Mouse (Mus musculus): Measurements from ENCODE around the gene Strbp.
A peak's percentile ranks its signal among the peaks of the same experiment; 100 is the strongest.
"Not testable (repeated sequence)": the region's sequence is repeated elsewhere in the genome, so short reads cannot be mapped to it uniquely, and the experiment has no call there.

Strbp gene

GRCm38 (mm10) chr2:37519286-37519640, 184.4 kb downstream of the Strbp start:
- no peak for DNase-seq (ENCODE audit: low spot score in 2 of 2)

- no peak for DNase-seq (ENCODE audit: low spot score in 2 of 2)
These were observed 184.9 kb downstream of the Strbp start for GRCm38 (mm10) chr2:37518561-37519285.

GRCm38 (mm10) chr2:37516922-37517462, 186.7 kb downstream of the Strbp start:
- DNase-seq (ENCODE audit: low spot score in 2 of 2), result no peak

DNA sequence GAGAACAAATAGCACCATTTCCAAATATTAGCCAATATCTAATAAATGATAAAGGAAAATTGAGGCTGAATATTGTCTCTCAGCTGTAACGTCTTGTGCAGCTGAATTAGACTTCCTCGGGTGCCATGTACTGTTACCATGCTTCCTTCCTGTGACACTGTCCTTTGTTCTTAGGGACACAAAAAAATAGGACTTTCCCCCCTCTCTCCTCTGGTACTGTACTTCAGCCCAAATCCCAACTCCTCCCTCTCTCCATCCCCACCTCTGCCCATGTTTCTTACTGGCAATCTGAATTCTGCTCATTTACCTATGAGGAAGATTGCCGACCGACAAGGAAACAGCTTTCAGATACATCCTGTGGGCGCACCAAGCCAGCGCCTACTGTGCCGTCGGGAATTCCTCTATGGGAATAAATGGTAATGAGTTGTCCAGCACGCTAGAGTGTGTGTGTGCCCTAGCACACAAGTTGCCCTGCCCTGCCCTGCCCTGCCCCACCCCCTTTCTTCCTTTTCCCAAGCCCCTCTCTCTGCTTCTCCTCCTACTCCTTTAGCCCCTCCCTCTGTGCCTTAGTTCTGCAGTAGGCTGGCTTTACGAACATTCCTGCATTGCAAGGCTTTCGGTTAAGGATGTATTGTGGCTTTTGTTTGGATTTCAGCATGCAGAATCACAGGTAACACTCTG, 187.5 kb downstream of the Strbp start, which contains the start of gene Gpr21:
Gpr21 (plus strand) TSS at position 303 of the 681 bp plus-strand sequence.
- no peak for DNase-seq (ENCODE audit: low spot score in 2 of 2)

DNA sequence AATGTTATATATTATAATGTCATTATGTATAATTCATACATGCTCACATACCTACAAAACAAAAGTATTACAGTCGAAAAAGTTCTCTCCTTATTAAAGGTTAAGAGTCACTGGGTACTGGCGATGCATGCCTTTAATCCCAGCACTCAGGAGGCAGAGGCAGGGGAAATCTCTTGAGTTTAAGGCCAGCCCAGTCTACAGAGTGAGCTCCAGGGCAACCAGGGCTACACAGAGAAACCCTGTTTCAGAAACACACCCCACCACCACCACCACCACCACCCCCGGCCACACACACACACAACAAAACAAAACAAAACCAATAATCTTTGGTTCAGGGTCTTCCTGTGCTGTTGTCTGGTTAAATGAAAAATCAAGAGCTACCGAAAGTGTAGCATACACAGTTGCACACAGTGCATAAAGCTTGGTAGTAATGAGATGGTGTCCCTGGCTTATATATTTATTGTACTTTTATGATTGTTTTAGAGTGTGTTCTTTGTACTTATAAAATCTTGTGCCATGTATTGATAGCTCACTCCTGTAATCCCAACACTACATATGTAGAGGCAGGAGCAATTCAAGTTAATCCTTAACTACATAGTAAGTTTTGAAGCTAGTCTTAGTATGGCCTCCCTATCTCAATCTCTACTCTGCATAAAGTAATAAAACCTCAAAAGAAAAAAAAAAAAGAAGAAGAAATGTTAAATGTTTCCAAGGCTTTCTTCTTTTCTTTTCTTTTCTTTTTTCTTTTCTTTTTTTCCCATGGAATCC, 192.3 kb downstream of the Strbp start:
- no peak for DNase-seq (ENCODE audit: low spot score in 2 of 2)

GRCm38 (mm10) chr2:37505856-37506255, 197.8 kb downstream of the Strbp start:
- not testable (repeated sequence) for DNase-seq (ENCODE audit: low spot score in 2 of 2)

GRCm38 (mm10) chr2:37497321-37497720, 206.3 kb downstream of the Strbp start:
- DNase-seq (ENCODE audit: low spot score in 2 of 2), result no peak

DNA sequence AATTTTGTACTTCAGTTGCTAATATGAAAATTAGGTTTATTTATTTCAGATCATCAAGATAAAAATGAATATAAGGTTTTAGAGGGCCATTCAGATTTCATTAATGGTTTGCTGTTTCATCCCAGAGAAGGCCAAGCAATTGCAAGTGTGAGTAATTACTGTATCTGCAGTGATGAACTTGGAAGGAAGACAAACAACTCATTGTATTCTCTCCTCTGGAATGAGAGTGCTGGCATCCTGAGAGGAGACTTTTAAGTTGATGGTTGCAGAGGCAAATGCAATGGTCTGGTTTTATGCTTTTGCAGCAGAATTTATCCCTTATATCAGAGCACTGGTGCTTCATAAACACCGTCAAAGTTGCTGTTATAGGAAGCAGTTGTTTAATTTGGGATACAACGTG, 214.7 kb downstream of the Strbp start:
- no peak for DNase-seq (ENCODE audit: low spot score in 2 of 2)

DNA sequence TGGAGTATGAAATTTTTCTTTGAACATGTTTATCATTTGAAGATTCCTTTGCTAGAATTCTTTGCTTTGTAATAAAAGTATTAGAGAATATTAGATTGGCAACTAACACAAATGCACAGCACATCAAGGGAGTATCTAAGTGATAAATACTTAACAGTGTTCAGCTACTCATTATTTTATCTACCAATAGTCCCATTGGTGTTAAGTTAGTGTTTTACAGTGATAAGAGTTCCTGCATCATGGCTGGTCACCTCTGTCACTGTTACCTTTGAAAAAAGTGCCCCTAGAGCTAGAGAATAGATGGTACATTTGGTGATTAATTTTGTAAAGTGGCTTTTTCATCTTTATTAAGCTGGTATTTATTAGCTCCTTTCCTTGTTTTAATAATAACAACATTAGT, 217.3 kb downstream of the Strbp start:
- no peak for DNase-seq (ENCODE audit: low spot score in 2 of 2)

GRCm38 (mm10) chr2:37485370-37485769, 218.3 kb downstream of the Strbp start:
- peak in 1 of 2 experiments; percentile 24 for DNase-seq (ENCODE audit: low spot score in 2 of 2)

DNA sequence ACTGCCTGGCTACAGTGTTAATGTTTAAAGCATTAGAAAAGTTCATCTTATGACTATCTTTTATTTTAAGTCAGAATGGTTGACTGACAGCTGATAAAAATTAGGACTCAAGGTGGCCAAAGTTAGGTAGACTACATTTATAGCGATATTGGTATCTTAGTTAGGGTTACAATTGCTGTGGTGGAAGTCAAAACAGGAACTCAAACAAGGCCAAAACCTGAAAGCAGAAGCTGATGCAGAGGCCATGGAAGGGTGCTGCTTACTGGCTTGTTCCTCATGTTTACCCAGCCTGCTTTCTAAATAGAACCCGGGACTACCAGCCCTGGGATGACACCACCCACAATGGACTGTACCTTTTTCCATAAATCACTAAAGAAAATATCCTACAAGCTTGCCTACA, 219.5 kb downstream of the Strbp start:
- no peak for DNase-seq (ENCODE audit: low spot score in 2 of 2)

DNA sequence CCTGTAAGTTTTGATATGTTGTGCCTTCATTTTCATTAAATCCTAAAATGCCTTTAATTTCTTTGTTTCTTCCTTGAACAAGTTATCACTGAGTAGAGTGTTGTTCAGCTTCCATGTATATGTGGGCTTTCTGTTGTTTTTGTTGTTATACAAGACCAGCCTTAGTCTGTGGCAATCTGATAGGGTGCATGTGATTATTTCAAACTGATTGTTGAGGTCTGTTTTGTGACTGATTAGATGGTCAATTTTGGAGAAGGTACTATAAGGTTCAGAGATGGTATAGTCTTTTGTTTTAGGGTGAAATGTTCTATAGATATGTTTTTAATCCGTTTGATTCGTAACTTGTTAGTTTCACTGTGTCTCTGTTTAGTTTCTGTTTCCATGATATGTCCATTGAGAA, 223.6 kb downstream of the Strbp start:
- DNase-seq (ENCODE audit: low spot score in 2 of 2), result no peak

DNA sequence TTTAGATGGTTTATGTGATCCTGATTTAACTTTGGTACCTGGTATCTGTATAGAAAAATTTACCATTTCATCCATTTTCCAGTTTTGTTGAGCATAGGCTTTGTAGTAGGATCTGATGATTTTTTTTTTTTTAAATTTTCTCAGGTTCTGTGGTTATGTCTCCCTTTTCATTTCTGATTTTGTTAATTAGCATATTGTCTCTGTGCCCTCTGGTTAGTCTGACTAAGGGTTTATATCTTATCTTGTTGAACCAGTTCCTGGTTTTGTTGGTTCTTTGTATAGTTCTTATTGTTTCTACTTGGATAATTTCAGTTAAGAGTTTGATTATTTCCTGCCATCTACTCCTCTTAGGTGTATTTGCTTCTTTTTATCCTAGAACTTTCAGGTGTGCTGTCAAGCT, 224.1 kb downstream of the Strbp start:
- DNase-seq (ENCODE audit: low spot score in 2 of 2), result no peak

DNA sequence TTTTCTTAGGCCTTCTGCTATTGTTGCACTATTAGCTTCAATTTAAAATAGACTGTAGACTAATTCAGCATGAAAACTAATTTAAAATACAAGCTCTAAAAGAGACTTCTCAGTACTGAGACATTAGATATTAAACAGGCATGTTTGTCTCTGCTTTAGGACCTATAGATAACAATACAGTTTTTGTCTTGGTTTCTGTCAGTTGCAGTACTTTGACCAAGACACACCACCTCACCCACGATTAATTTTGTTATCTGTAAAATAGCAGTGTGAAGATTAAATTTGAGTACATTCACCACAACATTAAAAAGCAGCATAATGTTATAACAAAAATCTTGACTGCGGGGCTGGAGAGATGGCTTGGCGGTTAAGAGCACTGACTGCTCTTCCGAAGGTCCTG, 237.4 kb downstream of the Strbp start:
- no peak for DNase-seq (ENCODE audit: low spot score in 2 of 2)

GRCm38 (mm10) chr2:37460707-37461106, 243.0 kb downstream of the Strbp start:
- DNase-seq (ENCODE audit: low spot score in 2 of 2), result no peak

GRCm38 (mm10) chr2:37452376-37452760, 251.3 kb downstream of the Strbp start:
- DNase-seq (ENCODE audit: low spot score in 2 of 2), result no peak

DNA sequence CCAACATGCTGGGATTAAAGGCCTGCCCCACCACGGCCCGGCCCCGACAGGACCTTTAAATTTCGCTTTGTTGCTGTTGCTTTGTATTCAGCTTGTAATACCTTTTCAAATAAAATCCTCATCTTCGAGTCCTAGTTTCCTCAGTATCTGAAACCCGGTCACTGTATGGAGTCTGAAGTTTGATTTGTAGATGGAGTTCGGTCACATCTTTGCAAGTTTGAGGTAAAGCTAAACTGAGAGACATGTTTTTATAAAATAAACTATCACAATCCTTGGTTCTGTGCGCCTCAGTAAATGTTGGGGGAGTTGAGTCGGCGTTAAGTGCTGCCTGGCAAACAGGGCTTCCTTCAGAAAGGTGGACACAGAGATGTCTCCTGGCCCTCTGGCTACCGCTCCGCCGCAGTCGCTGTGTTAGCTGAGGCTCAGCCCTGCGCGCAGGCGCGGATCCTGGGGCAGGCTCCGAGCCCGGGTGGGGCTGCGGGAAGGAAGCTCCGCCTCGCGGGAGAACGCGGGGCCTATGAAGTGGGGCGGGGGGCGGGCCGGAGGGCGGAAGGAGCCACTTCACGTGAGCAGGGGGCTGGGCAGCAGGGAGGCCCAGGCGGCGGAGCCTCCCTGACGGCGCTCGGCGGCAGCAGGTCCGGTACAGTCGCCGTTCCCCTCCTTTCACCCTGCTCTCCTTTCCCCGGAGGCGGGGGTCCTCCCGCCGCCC, 251.8 kb downstream of the Strbp start:
- DNase-seq (ENCODE audit: low spot score in 2 of 2), result peak; percentile 85 to 86

DNA sequence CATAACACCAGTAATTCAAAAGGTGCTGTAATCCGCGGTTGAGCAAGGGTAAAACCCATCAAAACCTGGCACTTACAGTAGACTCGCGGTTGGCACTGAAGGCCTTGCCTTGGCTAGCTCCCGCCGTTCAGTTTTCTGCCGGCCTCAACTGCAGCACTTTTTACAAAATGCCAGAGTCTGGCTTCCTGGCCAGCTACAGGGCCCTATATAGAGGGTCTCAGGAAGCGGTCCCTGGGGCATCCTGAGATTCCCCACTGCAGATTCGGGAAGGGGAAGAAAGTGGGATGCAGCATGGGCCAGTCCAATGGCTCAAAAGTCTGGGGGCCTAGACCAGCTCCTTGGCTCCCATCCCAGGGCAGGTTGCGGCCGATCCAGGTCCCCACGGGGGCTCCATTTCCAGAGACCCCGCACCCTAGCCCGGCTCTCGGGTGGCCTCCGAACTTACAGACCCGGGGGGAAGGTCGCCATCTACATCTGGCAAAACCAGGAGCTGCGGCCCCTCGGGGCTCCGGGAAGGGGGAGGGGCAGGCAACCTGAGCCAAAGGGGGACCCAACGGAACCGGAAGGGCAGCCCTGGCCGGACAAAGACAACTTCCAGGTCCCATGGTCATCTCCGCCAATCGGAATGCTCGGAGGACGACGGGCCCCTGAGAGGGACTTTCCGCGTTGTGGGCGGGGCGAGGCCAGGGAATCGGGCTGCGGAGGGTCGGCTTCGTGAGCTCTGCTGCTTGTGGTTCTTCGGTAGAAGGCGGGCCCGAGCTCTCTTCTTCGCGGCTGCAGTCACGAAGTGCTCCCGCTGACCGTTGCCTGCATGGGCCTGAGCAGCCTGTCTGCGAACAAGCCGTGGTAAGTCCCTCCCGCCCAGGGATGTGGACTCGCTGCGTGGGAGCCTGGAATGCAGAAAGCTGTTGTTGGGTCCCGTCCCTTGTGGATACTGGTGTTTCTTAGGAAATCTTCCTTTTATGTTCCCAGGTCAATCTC, 260.8 kb downstream of the Strbp start, which contains the start of the genes Zbtb26, Zbtb6 and Rabgap1:
Zbtb26 (minus strand) TSS at position 525 of the 981 bp plus-strand sequence.
Zbtb6 (minus strand) TSS at position 561 of the 981 bp plus-strand sequence.
Rabgap1 (plus strand) TSS at position 669 of the 981 bp plus-strand sequence.
- peak; percentile 85 to 90 for DNase-seq (ENCODE audit: low spot score in 2 of 2)
